Mouse (Mus musculus): Measurements from ENCODE around the gene Kcnt1. TPM values are rescaled to one million over a fixed set of nuclear protein-coding genes. Genes with fewer than 3 reads are reported as not detected.

The Kcnt1 gene
- polyA plus RNA-seq, 1 experiment from 2014 or later: 3.2 TPM

GRCm38 (mm10) chr2:25850330-25850729 lies 13.2 kb upstream of the Kcnt1 start:
- Histone ChIP-seq H3K9ac (no peak overlapping the region), H3K4me1 (no peaks in the 10 kb centered on the region), H3K36me3 (ENCODE audit: poor library complexity, severe bottlenecking) (no peaks in the 10 kb centered on the region), H3K4me2 (no peak overlapping the region), H3K9me3 (replicated peaks) (no peaks in the 10 kb centered on the region), H3K27ac (no peak overlapping the region), H3K4me3 (no peak overlapping the region), H3K27me3 (no peaks in the 10 kb centered on the region)
- ATAC-seq: no peak
- WGBS: 12% methylated on average over 4 of the region's 4 CpGs

- Histone ChIP-seq H3K27ac (no peak overlapping the region), H3K9ac (no peak overlapping the region), H3K27me3 (no peaks in the 10 kb centered on the region), H3K4me2 (no peak overlapping the region), H3K9me3 (replicated peaks) (no peaks in the 10 kb centered on the region), H3K4me3 (no peak overlapping the region), H3K4me1 (no peaks in the 10 kb centered on the region), H3K36me3 (ENCODE audit: poor library complexity, severe bottlenecking) (no peaks in the 10 kb centered on the region)
- WGBS: 54% methylated on average over 3 of the region's 3 CpGs
- ATAC-seq: no peak
Observed at GRCm38 (mm10) chr2:25852626-25853025, 10.9 kb upstream of the Kcnt1 start.

- WGBS: 80% methylated on average over 5 of the region's 5 CpGs
- no peaks in the 10 kb centered on the region for H3K4me1 ChIP-seq
- H3K9me3 ChIP-seq (replicated peaks): no peaks in the 10 kb centered on the region
- H3K9ac ChIP-seq: no peak overlapping the region
- no peak for ATAC-seq
- H3K4me2 ChIP-seq: no peak overlapping the region
- no peaks in the 10 kb centered on the region for H3K27me3 ChIP-seq
- no peak overlapping the region for H3K27ac ChIP-seq
- H3K4me3 ChIP-seq: no peak overlapping the region
- no peaks in the 10 kb centered on the region for H3K36me3 ChIP-seq (ENCODE audit: poor library complexity, severe bottlenecking)
Observed at GRCm38 (mm10) chr2:25853998-25854397, 9.5 kb upstream of the Kcnt1 start.

- H3K27me3 ChIP-seq: peaks cover 13% of the 10 kb centered on the region
- H3K9me3 ChIP-seq (replicated peaks): no peaks in the 10 kb centered on the region
- H3K9ac ChIP-seq: no peak overlapping the region
- no peak overlapping the region for H3K4me3 ChIP-seq
- H3K4me1 ChIP-seq: peaks cover 14% of the 10 kb centered on the region
- WGBS: 91% methylated on average over 3 of the region's 3 CpGs
- H3K4me2 ChIP-seq: no peak overlapping the region
- H3K36me3 ChIP-seq (ENCODE audit: poor library complexity, severe bottlenecking): no peaks in the 10 kb centered on the region
- ATAC-seq: no peak
- H3K27ac ChIP-seq: no peak overlapping the region
Observed at GRCm38 (mm10) chr2:25859891-25860290, 3.6 kb upstream of the Kcnt1 start.

- 81% methylated on average over 2 of the region's 2 CpGs for WGBS
- H3K4me2 ChIP-seq: no peak overlapping the region
- H3K36me3 ChIP-seq (ENCODE audit: poor library complexity, severe bottlenecking): no peaks in the 10 kb centered on the region
- no peak overlapping the region for H3K4me3 ChIP-seq
- ATAC-seq: no peak
- no peaks in the 10 kb centered on the region for H3K9me3 ChIP-seq (replicated peaks)
- peaks cover 28% of the 10 kb centered on the region for H3K27me3 ChIP-seq
- peaks cover 18% of the 10 kb centered on the region for H3K4me1 ChIP-seq
- no peak overlapping the region for H3K27ac ChIP-seq
- H3K9ac ChIP-seq: no peak overlapping the region
Observed at GRCm38 (mm10) chr2:25862038-25862437, 1.5 kb upstream of the Kcnt1 start.

- Histone ChIP-seq H3K27ac (no peak overlapping the region), H3K4me3 (peak overlapping the region; percentile 60)
Observed at GRCm38 (mm10) chr2:25862696-25863270, 751 bp upstream of the Kcnt1 start.

GRCm38 (mm10) chr2:25864230-25864629 lies 696 bp downstream of the Kcnt1 start:
- Histone ChIP-seq H3K9me3 (replicated peaks) (no peaks in the 10 kb centered on the region), H3K4me1 (peaks cover 18% of the 10 kb centered on the region), H3K4me3 (peak overlapping the region; percentile 60), H3K27ac (no peak overlapping the region), H3K4me2 (peak overlapping the region; percentile 99), H3K9ac (peak overlapping the region; percentile 62), H3K36me3 (ENCODE audit: poor library complexity, severe bottlenecking) (no peaks in the 10 kb centered on the region), H3K27me3 (peaks cover 30% of the 10 kb centered on the region)
- 7% methylated on average over 18 of the region's 18 CpGs for WGBS
- ATAC-seq: no peak

More at GRCm38 (mm10) chr2:25862696-25863270, 751 bp upstream of the Kcnt1 start:
- Histone ChIP-seq H3K36me3 (ENCODE audit: poor library complexity, severe bottlenecking) (no peaks in the 10 kb centered on the region), H3K4me1 (peaks cover 18% of the 10 kb centered on the region), H3K9ac (no peak overlapping the region), H3K4me2 (peak overlapping the region; percentile 99), H3K9me3 (replicated peaks) (no peaks in the 10 kb centered on the region), H3K27me3 (peaks cover 28% of the 10 kb centered on the region)
- ATAC-seq: no peak
- WGBS: 55% methylated on average over 5 of the region's 5 CpGs

- 19% methylated on average over 4 of the region's 4 CpGs for WGBS
- no peak overlapping the region for H3K27ac ChIP-seq
- H3K27me3 ChIP-seq: peaks cover 30% of the 10 kb centered on the region
Observed at GRCm38 (mm10) chr2:25865412-25865811, 1.9 kb downstream of the Kcnt1 start.

GRCm38 (mm10) chr2:25866656-25867055 lies 3.1 kb downstream of the Kcnt1 start:
- ATAC-seq: no peak
- no peak overlapping the region for H3K9ac ChIP-seq
- 56% methylated on average over 5 of the region's 5 CpGs for WGBS

More at GRCm38 (mm10) chr2:25865412-25865811, 1.9 kb downstream of the Kcnt1 start:
- Histone ChIP-seq H3K9ac (no peak overlapping the region), H3K4me1 (peaks cover 18% of the 10 kb centered on the region), H3K4me2 (no peak overlapping the region), H3K4me3 (no peak overlapping the region), H3K9me3 (replicated peaks) (no peaks in the 10 kb centered on the region), H3K36me3 (ENCODE audit: poor library complexity, severe bottlenecking) (no peaks in the 10 kb centered on the region)
- ATAC-seq: peak; percentile 57

GRCm38 (mm10) chr2:25877250-25877735 lies 13.8 kb downstream of the Kcnt1 start:
- no peaks in the 10 kb centered on the region for H3K36me3 ChIP-seq (ENCODE audit: poor library complexity, severe bottlenecking)
- peak overlapping the region; percentile 82 for H3K4me2 ChIP-seq
- H3K27ac ChIP-seq: no peak overlapping the region
- H3K27me3 ChIP-seq: peaks cover 31% of the 10 kb centered on the region
- no peak for ATAC-seq
- H3K9me3 ChIP-seq (replicated peaks): no peaks in the 10 kb centered on the region
- H3K9ac ChIP-seq: peak overlapping the region; percentile 70
- H3K4me1 ChIP-seq: peaks cover 9% of the 10 kb centered on the region
- WGBS: 18% methylated on average over 7 of the region's 7 CpGs
- peak overlapping the region; percentile 52 for H3K4me3 ChIP-seq

More at GRCm38 (mm10) chr2:25866656-25867055, 3.1 kb downstream of the Kcnt1 start:
- H3K4me2 ChIP-seq: no peak overlapping the region
- H3K27ac ChIP-seq: no peak overlapping the region
- H3K27me3 ChIP-seq: peaks cover 30% of the 10 kb centered on the region
- H3K4me1 ChIP-seq: peaks cover 18% of the 10 kb centered on the region
- no peak overlapping the region for H3K4me3 ChIP-seq
- no peaks in the 10 kb centered on the region for H3K36me3 ChIP-seq (ENCODE audit: poor library complexity, severe bottlenecking)
- no peaks in the 10 kb centered on the region for H3K9me3 ChIP-seq (replicated peaks)

- 1% methylated on average over 49 of the region's 49 CpGs for WGBS
- peak overlapping the region; percentile 70 for H3K9ac ChIP-seq
- ATAC-seq: peak; percentile 55
- H3K4me2 ChIP-seq: peak overlapping the region; percentile 82
- H3K27me3 ChIP-seq: peaks cover 31% of the 10 kb centered on the region
- H3K4me1 ChIP-seq: peaks cover 9% of the 10 kb centered on the region
- H3K9me3 ChIP-seq (replicated peaks): no peaks in the 10 kb centered on the region
- H3K36me3 ChIP-seq (ENCODE audit: poor library complexity, severe bottlenecking): no peaks in the 10 kb centered on the region
- H3K4me3 ChIP-seq: peak overlapping the region; percentile 52
- no peak overlapping the region for H3K27ac ChIP-seq
Observed at GRCm38 (mm10) chr2:25877736-25878268, 14.3 kb downstream of the Kcnt1 start.

- Histone ChIP-seq H3K9ac (no peak overlapping the region), H3K27me3 (peaks cover 31% of the 10 kb centered on the region), H3K4me2 (peak overlapping the region; percentile 82), H3K36me3 (ENCODE audit: poor library complexity, severe bottlenecking) (no peaks in the 10 kb centered on the region), H3K4me1 (peaks cover 9% of the 10 kb centered on the region), H3K9me3 (replicated peaks) (no peaks in the 10 kb centered on the region), H3K4me3 (no peak overlapping the region), H3K27ac (no peak overlapping the region)
- no peak for ATAC-seq
- WGBS: 82% methylated on average over 2 of the region's 2 CpGs
Observed at GRCm38 (mm10) chr2:25878516-25878915, 15.0 kb downstream of the Kcnt1 start.
